Mouse (Mus musculus) testis, adult 2 months (tissue): ENCODE results near the gene Mroh3. TPM values are rescaled to one million over a fixed set of nuclear protein-coding genes. Genes with fewer than 3 reads are reported as not detected.

Experiments
- H3K27ac ChIP-seq: fragments of 200-500 bp; 2 replicates; pipeline ENCODE4 v1.5.1; 2012; ENCODE audit warnings: low read depth, low read length; ENCODE audit not compliant: control insufficient read depth, insufficient read depth
- H3K27me3 ChIP-seq: fragments of 200-500 bp; 2 replicates; pipeline ENCODE4 v1.6.1; 2012; ENCODE audit warnings: mild to moderate bottlenecking, low read length, moderate library complexity; ENCODE audit not compliant: control insufficient read depth, insufficient read depth
- H3K36me3 ChIP-seq: fragments of 200-500 bp; 2 replicates; pipeline ENCODE4 v1.6.1; 2012; ENCODE audit warnings: mild to moderate bottlenecking, low read length; ENCODE audit not compliant: control insufficient read depth, insufficient read depth
- H3K4me1 ChIP-seq: fragments of 200-500 bp; 2 replicates; pipeline ENCODE4 v1.6.1; 2012; ENCODE audit warnings: low read length; ENCODE audit not compliant: control insufficient read depth, insufficient read depth
- H3K4me3 ChIP-seq: fragments of 200-500 bp; 2 replicates; pipeline ENCODE4 v1.5.1; 2012; ENCODE audit warnings: low read depth, mild to moderate bottlenecking, low read length, moderate library complexity, mixed read lengths; ENCODE audit not compliant: control insufficient read depth
- CTCF ChIP-seq: fragments of 200-500 bp; IDR thresholded peaks from 2 replicates; pipeline ENCODE4 v1.5.1; 2012; ENCODE audit warnings: low read depth, mild to moderate bottlenecking, inconsistent platforms, low read length, moderate library complexity; ENCODE audit not compliant: control insufficient read depth, insufficient read depth, insufficient replicate concordance
- POLR2A ChIP-seq: fragments of 200-500 bp; IDR thresholded peaks from 2 replicates; pipeline ENCODE4 v1.6.1; 2012; ENCODE audit warnings: low read depth, mild to moderate bottlenecking, inconsistent platforms, low read length, moderate library complexity; ENCODE audit not compliant: control insufficient read depth
- polyA plus RNA-seq: library from polyadenylated mRNA; depleted of rRNA; stranded (reverse); fragments of >200 nt; gene quantifications from 2 replicates; pipeline ENCODE4 v1.2.3, GENCODE M21; 2012

Mroh3 gene
- polyA plus RNA-seq, 1 experiment: 11.9 TPM

DNA sequence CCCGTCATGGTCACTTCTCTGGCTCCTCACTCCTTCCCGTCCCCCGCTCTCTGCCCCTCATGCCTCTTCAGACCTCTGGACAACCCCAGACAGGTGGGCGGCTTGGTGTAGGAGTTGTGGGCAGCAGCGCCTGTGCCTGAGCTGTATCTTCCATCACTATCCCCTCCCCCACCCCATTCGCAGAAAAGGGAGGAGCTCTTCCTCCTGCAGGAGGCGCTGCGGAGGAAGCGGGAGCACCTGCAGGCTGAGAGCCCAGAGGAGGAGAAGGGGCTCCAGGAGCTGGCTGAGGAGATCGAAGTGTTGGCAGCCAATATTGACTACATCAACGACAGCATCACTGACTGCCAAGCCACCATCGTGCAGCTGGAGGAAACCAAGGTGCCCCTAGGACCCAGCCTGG is 52.8 kb downstream of the Mroh3 start:
- Histone ChIP-seq H3K4me3 (peak overlapping the region; percentile 41), H3K27ac (no peak overlapping the region), H3K36me3 (no peaks in the 10 kb centered on the region), H3K4me1 (no peaks in the 10 kb centered on the region), H3K27me3 (no peaks in the 10 kb centered on the region)
- peak; percentile 12; the same call in 1 of the 2 replicates for TF ChIP-seq CTCF
- TF ChIP-seq POLR2A: no peak

DNA sequence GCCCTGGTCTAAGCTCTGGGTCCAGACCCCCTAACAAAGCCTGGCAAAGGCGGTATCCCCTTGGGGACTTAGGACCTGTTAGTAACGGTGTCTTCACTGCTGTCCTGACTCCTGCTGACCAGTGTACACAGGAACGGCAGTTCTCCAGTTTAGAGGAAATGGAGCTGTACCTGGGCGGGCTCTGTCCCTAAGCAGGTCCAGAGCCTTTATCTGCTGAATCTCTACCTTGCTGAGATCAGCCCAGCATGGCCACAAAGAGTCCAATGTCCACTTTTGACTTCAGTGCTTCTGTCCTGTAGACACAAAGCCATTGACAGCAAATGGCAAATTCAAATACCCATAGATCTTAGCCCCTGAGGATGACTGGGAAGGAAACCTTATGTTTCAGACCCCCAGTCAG is 55.7 kb downstream of the Mroh3 start:
- H3K4me1 ChIP-seq: no peaks in the 10 kb centered on the region
- H3K27me3 ChIP-seq: no peaks in the 10 kb centered on the region
- H3K4me3 ChIP-seq: no peak overlapping the region
- H3K36me3 ChIP-seq: no peaks in the 10 kb centered on the region
- no peak overlapping the region for H3K27ac ChIP-seq
- no peak for TF ChIP-seq CTCF
- no peak for TF ChIP-seq POLR2A

- Histone ChIP-seq H3K27ac (no peak overlapping the region), H3K36me3 (no peaks in the 10 kb centered on the region), H3K27me3 (no peaks in the 10 kb centered on the region), H3K4me3 (no peak overlapping the region), H3K4me1 (no peaks in the 10 kb centered on the region)
- TF ChIP-seq POLR2A: no peak
- TF ChIP-seq CTCF: no peak
Observed at GRCm38 (mm10) chr1:136156304-136156703, 56.3 kb downstream of the Mroh3 start.

DNA sequence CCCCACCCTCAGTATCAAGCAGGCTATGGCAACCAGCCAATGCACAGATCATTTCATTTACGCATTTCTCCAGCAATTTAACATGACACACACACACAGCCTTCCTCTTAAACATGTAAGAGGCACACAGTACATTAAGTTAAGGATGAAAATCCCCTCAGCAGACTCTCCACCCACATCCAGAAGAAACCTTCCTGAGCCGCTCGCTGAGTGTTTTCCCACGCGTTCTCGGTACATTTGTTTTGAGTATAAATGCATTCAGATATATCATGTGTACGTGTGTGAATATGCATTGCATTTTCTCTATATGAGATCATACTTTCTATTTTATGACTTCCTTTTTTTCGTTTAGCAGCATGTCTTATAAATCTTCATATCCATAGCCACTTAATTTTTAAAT is 61.3 kb downstream of the Mroh3 start:
- Histone ChIP-seq H3K4me3 (no peak overlapping the region), H3K27me3 (no peaks in the 10 kb centered on the region), H3K27ac (no peak overlapping the region), H3K36me3 (no peaks in the 10 kb centered on the region), H3K4me1 (no peaks in the 10 kb centered on the region)
- TF ChIP-seq CTCF: no peak
- TF ChIP-seq POLR2A: no peak

DNA sequence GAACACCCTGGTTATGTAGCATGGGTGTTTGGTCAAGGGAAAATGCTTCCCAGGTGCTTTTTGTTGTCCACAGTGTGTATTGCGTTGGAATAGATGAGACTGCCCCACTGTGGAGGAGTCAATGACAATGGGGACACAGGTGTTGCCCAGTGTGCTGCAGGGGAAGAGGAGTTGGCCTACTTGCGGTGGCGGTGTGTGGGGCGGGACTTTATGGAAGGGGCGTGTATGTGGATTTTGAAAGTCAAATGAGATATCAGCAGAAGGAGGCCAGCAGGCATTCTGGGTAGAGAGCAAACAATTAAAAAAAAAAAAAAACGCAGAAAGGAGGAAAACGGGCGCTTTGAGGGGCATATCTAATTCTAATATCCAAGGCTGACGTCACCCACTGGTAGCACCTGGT is 62.9 kb downstream of the Mroh3 start:
- no peak for TF ChIP-seq CTCF
- TF ChIP-seq POLR2A: no peak
- H3K27ac ChIP-seq: no peak overlapping the region
- no peaks in the 10 kb centered on the region for H3K27me3 ChIP-seq
- no peaks in the 10 kb centered on the region for H3K4me1 ChIP-seq
- no peak overlapping the region for H3K4me3 ChIP-seq
- no peaks in the 10 kb centered on the region for H3K36me3 ChIP-seq

DNA sequence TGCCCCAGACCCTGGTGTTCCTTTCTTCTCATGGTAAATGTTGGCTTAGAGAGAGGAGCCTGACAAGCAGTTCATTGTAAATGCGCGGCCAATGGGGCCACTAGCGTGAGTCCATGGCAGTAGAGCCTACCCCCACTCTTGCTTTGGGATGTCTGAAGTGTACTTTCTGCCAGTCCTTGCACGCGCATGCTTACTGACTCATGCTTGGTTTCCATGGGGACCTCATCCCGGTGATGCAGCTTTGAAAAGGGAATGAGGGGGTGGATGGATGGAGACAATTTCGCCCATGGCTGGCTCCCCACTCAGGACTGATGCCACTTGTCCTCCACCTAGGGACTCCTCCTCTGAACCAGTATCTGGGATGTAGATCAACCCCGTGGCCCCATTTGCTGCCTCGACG is 69.1 kb downstream of the Mroh3 start:
- H3K4me3 ChIP-seq: no peak overlapping the region
- no peak for TF ChIP-seq POLR2A
- no peak for TF ChIP-seq CTCF
- no peak overlapping the region for H3K27ac ChIP-seq
- no peaks in the 10 kb centered on the region for H3K36me3 ChIP-seq
- no peaks in the 10 kb centered on the region for H3K27me3 ChIP-seq
- peaks cover 7% of the 10 kb centered on the region for H3K4me1 ChIP-seq

GRCm38 (mm10) chr1:136142336-136142735 is 70.3 kb downstream of the Mroh3 start:
- no peak for TF ChIP-seq CTCF
- TF ChIP-seq POLR2A: no peak
- Histone ChIP-seq H3K27ac (no peak overlapping the region), H3K36me3 (no peaks in the 10 kb centered on the region), H3K4me1 (peaks cover 9% of the 10 kb centered on the region), H3K4me3 (no peak overlapping the region), H3K27me3 (no peaks in the 10 kb centered on the region)

DNA sequence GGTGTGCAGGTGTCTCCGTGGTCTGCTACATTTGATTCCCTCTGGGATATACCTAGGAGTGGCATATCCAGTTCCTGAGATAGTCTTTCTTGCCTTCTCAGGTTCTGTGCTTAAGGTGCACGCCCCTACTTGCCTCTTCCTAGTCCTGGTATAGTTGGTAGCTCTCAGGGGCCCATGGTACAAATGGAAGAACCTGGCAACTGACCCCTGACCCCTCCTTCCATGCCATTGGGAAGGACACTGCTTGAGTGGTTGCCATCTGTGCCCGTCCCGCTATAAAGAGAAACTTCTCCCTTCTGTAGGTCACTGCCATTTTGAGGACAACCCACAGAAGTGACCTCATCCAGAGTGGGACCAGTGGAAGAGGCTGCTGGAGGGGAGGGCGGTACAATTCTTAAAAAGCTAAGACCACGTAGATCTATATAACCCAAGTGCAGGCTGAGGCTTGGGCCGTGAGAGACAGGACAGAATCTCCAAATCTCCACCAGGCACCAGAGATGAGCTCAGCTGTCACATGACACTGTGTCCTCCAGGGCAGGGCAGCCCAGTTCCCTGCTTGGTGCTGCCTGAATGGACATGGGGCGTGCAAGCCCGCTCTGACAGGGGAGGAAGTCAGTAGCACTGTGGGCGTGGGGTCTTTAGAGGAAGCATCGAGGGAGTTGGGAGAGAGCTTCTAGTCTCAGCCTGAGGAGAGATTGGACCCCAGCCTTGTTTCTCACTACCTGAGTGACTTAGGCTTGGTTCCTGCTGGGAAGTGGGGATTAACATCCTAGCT is 71.3 kb downstream of the Mroh3 start:
- Histone ChIP-seq H3K4me3 (no peak overlapping the region), H3K27me3 (no peaks in the 10 kb centered on the region), H3K36me3 (no peaks in the 10 kb centered on the region), H3K27ac (no peak overlapping the region), H3K4me1 (peaks cover 11% of the 10 kb centered on the region)
- TF ChIP-seq CTCF (no peak), POLR2A (no peak)
